Mouse (Mus musculus): ENCODE results near the gene Slc6a16. TPM values are rescaled to one million over a fixed set of nuclear protein-coding genes. Genes with fewer than 3 reads are reported as not detected.

Slc6a16 gene
- not detected in 2 replicates for polyA plus RNA-seq (2015; fragmentation: Nextera tagmentation; extraction: Ambion mirVana)

DNA sequence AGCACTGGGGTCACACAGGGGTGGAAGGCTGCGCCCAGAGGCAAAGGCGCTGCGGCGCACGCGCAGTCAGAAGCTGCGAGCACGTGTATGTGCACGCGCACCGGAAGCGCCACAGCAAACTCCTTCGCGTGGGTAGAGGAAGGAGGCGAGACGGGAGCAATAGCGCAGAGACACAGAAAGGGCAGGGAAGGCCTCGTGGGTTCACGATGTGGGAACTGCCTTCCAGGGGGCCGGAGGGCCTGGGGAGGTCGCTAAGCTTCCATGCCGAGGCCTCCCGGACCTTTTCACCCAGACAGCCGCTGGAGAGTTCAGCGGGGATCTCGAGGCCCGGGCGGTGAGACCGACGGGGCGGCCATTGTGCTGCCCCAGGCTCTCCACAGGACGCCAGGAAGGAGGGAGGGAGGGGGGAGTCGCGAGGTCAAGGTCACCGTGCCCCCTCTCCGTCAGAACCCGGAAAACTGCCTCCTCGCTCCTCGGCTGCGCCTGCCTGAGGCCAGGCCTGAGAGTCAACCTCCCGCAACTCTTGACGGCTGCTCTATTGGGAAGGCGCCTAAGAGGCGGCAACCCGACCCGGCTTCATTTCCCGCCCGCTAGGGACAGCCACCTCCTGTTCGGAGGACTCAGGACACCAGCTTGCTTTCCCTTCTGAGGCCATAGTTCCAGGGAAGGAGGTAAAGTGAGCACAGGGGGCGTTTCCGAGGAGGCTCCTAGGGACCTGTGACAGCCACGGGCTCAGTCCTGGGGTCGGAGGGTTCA, at the start of gene Slc6a16:
Gene Slc6a16 (plus strand): TSS at position 453 of the 756 bp plus-strand sequence.
- Histone ChIP-seq H3K4me3 (ENCODE audit: low read depth, low read length) (no peak within 1 kb of the TSS), H3K4me2 (replicated peaks; ENCODE audit: low read depth) (peak within 1 kb of the TSS; percentile 40), H3K9ac (ENCODE audit: low read depth, low read length) (no peak within 1 kb of the TSS), H3K9me3 (ENCODE audit: control insufficient read depth) (no peaks in the 10 kb centered on the region), H3K36me3 (ENCODE audit: control insufficient read depth, insufficient read depth) (no peaks in the 10 kb centered on the region), H3K4me1 (replicated peaks; ENCODE audit: control insufficient read depth, insufficient read depth, low read length) (no peaks in the 10 kb centered on the region), H3K27me3 (replicated peaks; ENCODE audit: control insufficient read depth, insufficient read depth, low read length) (no peaks in the 10 kb centered on the region), H3K27ac (ENCODE audit: low read depth, low read length) (no peak within 1 kb of the TSS)
- TF ChIP-seq CTCF (IDR thresholded peaks at IDR 0.05; ENCODE audit: low read depth), result no peak; the same call in 1 of the 2 replicates
- 25% methylated on average over 53 of the region's 53 CpGs for WGBS
- ATAC-seq, result peak; percentile 23; the same call in 1 of the 2 replicates

DNA sequence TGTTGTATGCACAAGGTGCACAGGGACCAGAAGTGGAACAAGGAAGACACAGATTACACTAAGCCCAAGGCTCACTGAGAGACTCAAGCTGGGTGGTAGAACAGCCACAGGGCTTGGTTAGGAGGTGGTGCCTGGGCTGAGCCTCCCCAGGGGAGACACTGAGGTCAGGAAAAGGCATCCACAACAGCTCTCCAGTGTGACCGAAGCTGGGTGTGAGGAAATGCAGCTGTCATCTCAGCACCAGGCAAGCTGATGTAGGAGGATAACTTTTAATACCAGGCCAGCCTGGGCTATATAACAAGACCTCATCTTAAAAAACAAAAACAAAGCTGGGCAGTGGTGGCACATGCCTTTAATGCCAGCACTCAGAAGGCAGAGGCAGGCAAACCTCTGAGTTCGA, 49.7 kb upstream of the Slc6a16 start:
- no peak overlapping the region for H3K4me3 ChIP-seq (ENCODE audit: low read depth, low read length)
- no peaks in the 10 kb centered on the region for H3K4me1 ChIP-seq (replicated peaks; ENCODE audit: control insufficient read depth, insufficient read depth, low read length)
- peaks cover 28% of the 10 kb centered on the region; the same call in 1 of the 2 replicates for H3K27me3 ChIP-seq (replicated peaks; ENCODE audit: control insufficient read depth, insufficient read depth, low read length)
- 65% methylated on average over 2 of the region's 2 CpGs for WGBS
- no peak for ATAC-seq
- H3K9me3 ChIP-seq (ENCODE audit: control insufficient read depth), result no peaks in the 10 kb centered on the region
- no peak overlapping the region for H3K4me2 ChIP-seq (replicated peaks; ENCODE audit: low read depth)
- H3K27ac ChIP-seq (ENCODE audit: low read depth, low read length), result no peak overlapping the region
- H3K36me3 ChIP-seq (ENCODE audit: control insufficient read depth, insufficient read depth), result no peaks in the 10 kb centered on the region
- H3K9ac ChIP-seq (ENCODE audit: low read depth, low read length), result no peak overlapping the region
- no peak for TF ChIP-seq CTCF (IDR thresholded peaks at IDR 0.05; ENCODE audit: low read depth)

DNA sequence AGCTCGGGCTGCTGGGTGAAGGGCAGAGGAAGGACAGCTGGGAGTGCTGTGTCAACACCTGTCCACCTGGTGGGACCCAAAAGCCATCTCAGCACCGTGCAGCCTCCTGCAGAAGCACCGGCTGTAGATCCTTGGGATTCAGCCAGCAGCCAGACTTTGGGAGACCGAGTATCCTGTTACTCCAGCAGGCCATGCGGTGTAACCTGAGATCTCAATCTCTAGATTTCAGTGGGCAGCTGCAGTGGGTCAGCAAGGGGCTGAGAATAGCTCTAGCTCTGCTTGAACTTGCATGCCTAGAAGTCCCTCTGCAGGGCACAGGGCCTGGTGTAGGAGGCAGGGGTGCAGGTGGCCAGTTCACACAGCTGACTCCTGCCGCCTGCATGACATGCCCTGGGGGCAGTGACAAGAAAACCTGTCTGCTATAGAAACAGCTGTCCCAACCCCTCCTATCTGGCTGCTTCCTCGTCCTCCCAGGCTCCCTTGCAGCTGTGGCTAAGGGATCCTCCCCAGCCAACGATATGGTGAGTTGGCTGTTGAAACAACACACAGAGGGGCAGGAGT, 49.0 kb upstream of the Slc6a16 start:
- Histone ChIP-seq H3K9ac (ENCODE audit: low read depth, low read length) (no peak overlapping the region), H3K4me3 (ENCODE audit: low read depth, low read length) (no peak overlapping the region), H3K4me1 (replicated peaks; ENCODE audit: control insufficient read depth, insufficient read depth, low read length) (no peaks in the 10 kb centered on the region), H3K36me3 (ENCODE audit: control insufficient read depth, insufficient read depth) (no peaks in the 10 kb centered on the region), H3K27ac (ENCODE audit: low read depth, low read length) (no peak overlapping the region), H3K27me3 (replicated peaks; ENCODE audit: control insufficient read depth, insufficient read depth, low read length) (peaks cover 21% of the 10 kb centered on the region; the same call in 1 of the 2 replicates), H3K9me3 (ENCODE audit: control insufficient read depth) (no peaks in the 10 kb centered on the region), H3K4me2 (replicated peaks; ENCODE audit: low read depth) (no peak overlapping the region)
- no peak for TF ChIP-seq CTCF (IDR thresholded peaks at IDR 0.05; ENCODE audit: low read depth)
- no peak for ATAC-seq
- WGBS, result 15% methylated on average over 8 of the region's 8 CpGs

DNA sequence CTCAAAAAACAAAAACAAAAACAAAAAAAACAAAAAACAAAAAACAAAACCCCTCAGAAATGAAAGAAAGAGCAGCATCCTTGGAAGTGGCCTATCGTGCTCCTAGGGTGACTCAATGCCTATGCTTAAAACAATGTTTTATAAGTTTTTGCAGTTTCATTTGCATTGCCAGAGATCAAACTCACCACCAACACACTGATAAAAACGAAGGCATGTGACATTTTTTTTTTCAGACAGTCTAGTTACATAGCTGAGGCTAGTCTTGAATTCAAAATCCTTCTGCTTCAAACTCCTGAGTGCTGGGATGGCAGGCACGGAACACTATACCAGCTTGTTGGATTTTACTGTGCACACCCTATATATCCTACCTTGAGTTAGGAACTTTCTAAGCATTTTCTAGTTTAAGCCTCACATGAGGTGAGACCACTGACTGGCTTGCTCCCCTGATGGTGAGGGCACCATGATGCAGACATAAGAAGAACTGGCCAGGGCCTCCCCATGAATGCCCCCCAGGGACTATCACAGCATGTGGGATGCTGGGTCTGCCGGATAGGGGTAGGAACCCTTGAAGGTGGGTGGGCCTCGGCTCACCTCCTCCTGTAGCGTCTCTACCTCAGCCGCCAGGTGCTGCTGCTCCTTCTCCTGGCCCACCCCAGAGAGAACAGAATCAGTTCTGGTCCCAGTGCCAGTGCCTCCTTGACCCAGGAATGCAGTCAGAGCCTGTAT, 48.1 kb upstream of the Slc6a16 start:
- WGBS, result 87% methylated on average over 7 of the region's 7 CpGs
- TF ChIP-seq CTCF (IDR thresholded peaks at IDR 0.05; ENCODE audit: low read depth), result no peak
- H3K9me3 ChIP-seq (ENCODE audit: control insufficient read depth), result no peaks in the 10 kb centered on the region
- H3K36me3 ChIP-seq (ENCODE audit: control insufficient read depth, insufficient read depth), result no peaks in the 10 kb centered on the region
- H3K9ac ChIP-seq (ENCODE audit: low read depth, low read length), result no peak overlapping the region
- ATAC-seq, result no peak
- H3K27me3 ChIP-seq (replicated peaks; ENCODE audit: control insufficient read depth, insufficient read depth, low read length), result peaks cover 21% of the 10 kb centered on the region; the same call in 1 of the 2 replicates
- H3K4me3 ChIP-seq (ENCODE audit: low read depth, low read length), result no peak overlapping the region
- no peak overlapping the region for H3K4me2 ChIP-seq (replicated peaks; ENCODE audit: low read depth)
- H3K4me1 ChIP-seq (replicated peaks; ENCODE audit: control insufficient read depth, insufficient read depth, low read length), result no peaks in the 10 kb centered on the region
- H3K27ac ChIP-seq (ENCODE audit: low read depth, low read length), result no peak overlapping the region

DNA sequence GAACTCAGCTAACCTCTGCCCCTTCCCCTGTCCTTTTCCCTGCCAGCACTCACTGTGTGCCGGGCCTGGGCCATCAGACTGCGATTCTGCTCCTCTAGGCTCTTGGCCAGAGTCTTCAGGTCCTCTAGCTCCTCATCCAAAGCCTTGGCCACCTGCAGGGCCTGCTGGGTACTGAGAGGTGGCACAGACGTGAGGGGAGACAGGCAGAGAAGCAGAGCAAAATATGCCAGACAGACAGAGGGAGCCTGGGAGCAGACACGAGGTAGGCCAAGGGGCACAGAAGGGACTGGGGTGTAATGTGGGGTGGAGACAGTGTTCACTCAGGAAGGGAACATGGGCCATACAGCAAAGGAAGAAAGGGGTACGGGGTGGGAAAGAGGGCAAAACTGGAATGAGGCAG, 47.5 kb upstream of the Slc6a16 start:
- Histone ChIP-seq H3K4me3 (ENCODE audit: low read depth, low read length) (no peak overlapping the region), H3K27me3 (replicated peaks; ENCODE audit: control insufficient read depth, insufficient read depth, low read length) (peaks cover 22% of the 10 kb centered on the region; the same call in 1 of the 2 replicates), H3K27ac (ENCODE audit: low read depth, low read length) (no peak overlapping the region), H3K4me2 (replicated peaks; ENCODE audit: low read depth) (no peak overlapping the region), H3K36me3 (ENCODE audit: control insufficient read depth, insufficient read depth) (no peaks in the 10 kb centered on the region), H3K9me3 (ENCODE audit: control insufficient read depth) (no peaks in the 10 kb centered on the region), H3K4me1 (replicated peaks; ENCODE audit: control insufficient read depth, insufficient read depth, low read length) (no peaks in the 10 kb centered on the region), H3K9ac (ENCODE audit: low read depth, low read length) (no peak overlapping the region)
- WGBS, result 76% methylated on average over 5 of the region's 5 CpGs
- ATAC-seq, result no peak
- peak; percentile 30; the same call in 1 of the 2 replicates for TF ChIP-seq CTCF (IDR thresholded peaks at IDR 0.05; ENCODE audit: low read depth)

Data from intestine, postnatal 0 days (tissue).